ENCODE assay signal across 27 mouse cellular contexts in genomic region chr9:54048978-54049377, GRCm38 (mm10).
"Had no signal": no experiment of that assay in that cellular context is flagged by ENCODE, and none has a peak within 500 bp of the region (broad histone marks: within the 10 kb centered on the region; RNA-seq: fewer than 3 reads in every experiment).

No protein-coding gene starts in this region.

- H3K4me3 ChIP-seq: gastrocnemius, adult 2 months; heart, embryonic 13.5 days; heart, embryonic 15.5 days; hindbrain, embryonic 10.5 days; hindbrain, embryonic 12.5 days; intestine, embryonic 15.5 days; limb, embryonic 13.5 days; limb, embryonic 15.5 days; liver, embryonic 12.5 days had no signal

- DNase-seq: gastrocnemius, adult 2 months; gastrocnemius, postnatal 10 days; gastrocnemius, postnatal 25 days; heart, adult 18-20 months; heart, postnatal 14 days; heart, postnatal 36 days; kidney, adult 18-20 months; kidney, adult 8-10 months; kidney, postnatal 10 days; kidney, postnatal 25 days; kidney, postnatal 4 days; layer of hippocampus, adult 9-11 months; layer of hippocampus, postnatal 36 days; left cerebral cortex, postnatal 4 days had no signal

- H3K27ac ChIP-seq: gastrocnemius, adult 2 months; heart, embryonic 13.5 days; heart, embryonic 15.5 days; hindbrain, embryonic 10.5 days; hindbrain, embryonic 12.5 days; hindbrain, embryonic 14.5 days; intestine, embryonic 15.5 days; limb, embryonic 13.5 days; limb, embryonic 15.5 days; liver, embryonic 12.5 days; liver, embryonic 14.5 days had no signal

- ATAC-seq: hindbrain, embryonic 16.5 days; inflammation-experienced regulatory T-cells, adult 6 months; intestine, embryonic 15.5 days; intestine, postnatal 0 days; liver, embryonic 12.5 days had no signal
